Mouse (Mus musculus) c-Kit-negative CD71-positive TER-119-positive erythroid progenitor cells, embryonic 14.5 days (primary cell): Measurements from ENCODE around the gene Phb2.

Experiments
- DNase-seq: peaks from one replicate; pipeline ENCODE4 v3.0.0-alpha.2; 2013; ENCODE audit warnings: low read depth, low spot score

The Phb2 gene

DNA sequence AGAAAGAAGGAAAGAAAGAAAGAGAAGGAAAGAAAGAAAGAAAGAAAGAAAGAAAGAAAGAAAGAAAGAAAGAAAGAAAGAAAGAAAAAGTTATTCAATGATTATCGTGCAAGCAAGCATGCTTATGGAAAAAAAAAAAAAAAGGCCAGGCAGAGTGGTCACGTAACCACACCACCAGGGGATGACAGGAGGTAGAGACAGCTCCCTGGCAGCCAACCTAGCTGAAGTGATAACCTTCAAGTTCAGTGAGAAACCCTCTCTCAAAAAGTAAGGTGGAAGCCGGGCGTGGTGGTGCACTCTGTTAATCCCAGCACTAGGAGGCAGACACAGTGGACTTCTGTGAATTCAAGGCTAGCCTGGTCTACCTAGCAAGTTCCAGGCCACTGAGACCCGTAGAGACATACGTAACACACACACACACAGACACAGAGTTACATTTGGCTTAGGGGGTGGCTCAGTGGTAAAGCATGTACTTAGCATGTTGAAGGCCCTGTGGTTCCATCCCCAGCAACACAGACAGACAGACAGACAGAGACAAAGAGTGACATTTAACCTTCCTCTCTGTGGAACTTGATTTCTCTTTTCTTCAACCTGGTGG lies 10.8 kb downstream of the Phb2 start:
- DNase-seq = no peak

GRCm38 (mm10) chr6:124723541-124723940 lies 11.4 kb downstream of the Phb2 start:
- no peak for DNase-seq

- no peak for DNase-seq
Observed at GRCm38 (mm10) chr6:124724472-124724871, 12.3 kb downstream of the Phb2 start.

DNA sequence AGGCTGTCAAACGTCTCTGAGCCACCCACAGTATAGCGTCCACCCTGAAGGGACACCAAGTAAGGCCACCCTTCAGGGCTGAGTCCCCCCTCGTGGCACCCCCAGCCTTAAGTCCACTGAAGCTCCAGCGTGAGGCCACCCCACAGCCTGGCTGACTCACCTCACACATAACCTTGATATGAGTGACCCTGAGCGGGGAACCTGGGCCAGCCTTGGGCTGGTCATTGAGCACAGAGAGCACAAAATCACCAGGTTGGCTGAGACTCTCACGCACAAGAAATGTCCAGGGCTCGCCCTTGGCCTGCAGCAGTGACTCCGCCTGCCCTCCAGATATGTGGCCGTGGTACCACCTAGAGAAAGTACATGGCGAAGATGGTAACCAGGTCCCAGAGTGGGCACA lies 16.5 kb downstream of the Phb2 start:
- DNase-seq = no peak

GRCm38 (mm10) chr6:124729850-124730705 lies 17.9 kb downstream of the Phb2 start:
- no peak for DNase-seq

DNA sequence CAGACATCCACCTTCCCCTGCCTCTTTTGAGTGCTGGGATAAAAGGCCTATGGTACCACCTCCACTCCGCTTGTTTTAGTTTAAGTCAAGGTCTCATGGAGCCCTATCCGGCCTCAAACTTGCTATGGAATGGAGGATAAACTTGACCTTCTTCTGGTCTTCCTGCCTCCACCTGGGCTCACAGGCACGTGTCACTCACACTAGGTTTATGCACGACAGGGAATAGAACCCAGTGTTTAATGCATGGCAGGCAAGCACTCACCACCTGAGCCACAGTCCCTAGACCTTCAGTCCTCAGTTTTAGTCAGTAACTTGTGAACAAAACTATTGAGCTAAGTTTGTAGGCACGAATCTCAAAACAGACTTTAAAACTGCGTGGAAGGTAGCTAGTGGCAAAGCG lies 18.9 kb downstream of the Phb2 start:
- DNase-seq = no peak

DNA sequence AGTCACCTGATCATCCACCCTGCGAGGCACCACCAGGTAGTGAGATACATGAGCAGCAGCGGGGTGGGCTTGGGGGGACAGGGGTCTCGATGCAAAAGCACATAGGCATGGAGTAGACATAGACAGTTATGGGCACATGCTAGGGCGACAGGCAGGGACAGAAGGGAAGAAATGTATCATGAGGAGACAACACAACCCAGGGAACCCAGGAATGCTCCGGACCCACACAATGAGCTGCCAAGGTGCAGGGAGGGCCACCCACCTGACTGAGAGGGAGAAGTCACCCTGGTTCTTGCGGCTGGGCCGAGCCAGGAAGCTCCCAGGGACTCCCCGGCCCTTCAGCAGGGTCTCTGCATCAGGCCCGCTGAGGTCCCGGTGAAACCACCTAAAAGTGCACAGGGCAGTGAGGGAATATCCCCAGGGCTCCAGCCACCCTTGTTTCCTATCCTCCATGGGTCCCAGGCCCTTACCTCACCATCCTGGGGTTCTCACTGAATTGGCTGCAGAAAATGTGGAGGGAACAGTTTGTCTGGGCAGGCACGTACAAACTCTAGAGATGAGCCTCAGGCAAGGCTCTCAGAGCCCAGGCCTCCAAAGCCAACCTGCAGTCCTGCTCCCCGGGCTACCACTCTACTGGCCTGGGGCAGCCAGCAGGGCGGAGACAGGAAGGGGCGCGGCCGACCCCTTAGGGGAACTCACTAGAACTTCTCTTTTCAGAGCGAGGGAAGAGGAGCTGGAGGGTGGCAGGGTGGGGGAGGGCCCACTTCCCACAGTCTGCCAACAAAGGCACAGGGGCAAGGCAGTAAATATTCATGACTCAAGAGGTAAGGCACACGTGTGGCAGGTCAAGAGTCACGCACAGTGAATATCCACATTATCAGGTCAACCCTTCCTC lies 20.6 kb downstream of the Phb2 start:
- DNase-seq = no peak

GRCm38 (mm10) chr6:124734417-124734816 lies 22.3 kb downstream of the Phb2 start:
- no peak for DNase-seq

DNA sequence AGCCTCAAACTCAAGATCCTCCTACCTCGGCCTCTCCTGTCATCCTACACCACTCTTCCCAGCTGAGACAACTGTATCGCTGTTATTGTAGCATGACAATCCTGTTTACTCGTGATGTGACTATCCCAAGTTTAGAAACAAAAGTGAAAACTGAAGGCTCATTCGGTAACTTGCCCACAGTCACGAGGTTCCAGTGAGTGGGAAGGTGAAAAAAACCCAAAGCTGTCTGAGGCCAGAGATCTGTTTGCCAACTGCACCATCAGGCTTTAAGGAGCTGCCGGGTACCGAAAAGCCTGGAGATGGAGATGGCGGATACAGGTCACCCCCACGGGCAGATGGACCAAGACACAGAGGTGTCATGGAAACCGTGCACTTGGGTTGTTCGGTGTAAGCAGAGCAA lies 24.9 kb downstream of the Phb2 start:
- no peak for DNase-seq

GRCm38 (mm10) chr6:124738511-124739023 lies 26.4 kb downstream of the Phb2 start, which contains the start of gene Ptpn6:
Gene Ptpn6, minus strand, starts transcription at chr6:124738714.
- no peak for DNase-seq

DNA sequence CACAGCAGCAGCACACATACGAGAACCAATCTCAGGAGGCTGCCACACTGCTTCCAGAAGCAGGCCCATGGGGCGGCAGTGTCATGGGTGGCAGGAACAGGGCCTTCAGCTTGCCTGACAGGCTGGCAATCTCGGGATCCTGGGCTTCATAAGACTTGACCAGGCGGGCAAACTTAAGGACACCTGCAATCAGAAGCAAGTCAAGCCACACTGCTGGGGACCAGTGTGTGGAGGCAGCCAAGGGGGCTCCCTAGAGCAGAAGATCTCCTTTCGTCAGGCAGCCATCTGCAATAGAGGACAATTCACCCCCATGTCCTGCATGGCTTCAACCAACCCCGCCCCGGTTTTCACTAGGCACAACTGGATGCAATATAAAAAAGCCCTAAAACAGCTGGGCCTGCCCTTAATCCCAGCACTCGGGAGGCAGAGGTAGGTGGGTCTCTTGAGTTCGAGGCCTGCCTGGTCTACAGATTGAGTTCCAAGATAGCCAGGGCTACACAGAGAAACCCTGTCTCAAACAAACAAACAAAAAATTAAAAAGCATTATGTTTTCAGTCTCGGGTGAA lies 27.2 kb downstream of the Phb2 start:
- no peak for DNase-seq

GRCm38 (mm10) chr6:124740211-124740887 lies 28.2 kb downstream of the Phb2 start:
- DNase-seq = no peak

- DNase-seq = peak; percentile 72
Observed at GRCm38 (mm10) chr6:124740888-124741761, 29.0 kb downstream of the Phb2 start, which contains the start of gene Grcc10. Gene Grcc10, minus strand, starts transcription at chr6:124741374.

DNA sequence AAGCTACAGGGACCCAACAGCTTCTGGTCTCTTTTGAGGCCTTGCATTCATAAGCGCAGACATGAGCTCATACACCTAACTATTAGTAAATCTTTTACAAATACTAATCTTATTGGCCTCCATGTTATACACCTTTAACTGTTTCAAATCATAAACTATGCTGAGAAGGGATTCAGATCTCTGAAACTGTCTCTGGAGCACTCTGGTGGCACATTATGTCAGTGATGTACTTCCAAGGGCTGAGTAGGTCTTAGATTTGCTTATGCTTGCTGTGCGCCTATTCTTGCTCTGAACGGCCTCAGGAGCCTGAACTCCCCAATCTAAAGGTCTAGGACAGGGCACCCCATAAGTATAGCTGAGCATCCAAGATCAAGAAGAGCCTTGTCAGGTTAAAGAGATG lies 29.7 kb downstream of the Phb2 start:
- DNase-seq = no peak

DNA sequence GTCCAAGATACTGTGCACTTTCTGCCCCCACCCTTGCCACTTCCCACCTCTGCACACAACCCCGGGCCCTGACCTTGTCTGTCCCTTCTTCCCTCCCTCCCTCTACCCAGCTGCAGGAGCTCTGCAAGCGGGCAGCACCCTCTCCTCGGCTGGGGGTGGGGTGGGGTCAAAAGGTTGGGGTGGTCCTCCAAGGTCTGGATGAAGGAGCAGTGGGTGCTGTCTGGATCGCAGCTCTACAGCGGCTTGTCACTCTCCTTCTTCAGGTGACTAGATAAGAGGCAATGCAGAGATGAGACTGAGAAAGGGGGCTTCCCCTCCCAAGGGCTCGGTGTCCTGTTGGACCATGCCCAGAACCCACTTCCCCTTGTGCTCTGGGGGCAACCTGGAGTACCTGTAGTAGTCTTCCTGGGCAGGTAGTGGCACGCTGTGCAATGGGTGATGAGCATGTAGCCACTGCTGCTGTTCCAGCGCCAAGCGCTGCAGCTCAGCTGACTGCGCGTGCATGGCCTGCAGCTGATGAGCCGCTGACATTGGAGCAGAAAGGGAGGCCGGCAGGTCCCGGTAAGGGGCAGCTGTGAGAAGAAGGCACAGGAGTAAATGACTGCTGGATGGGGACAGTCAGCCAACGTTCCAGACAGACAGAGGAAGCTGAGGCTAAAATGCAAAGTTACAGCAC lies 30.8 kb downstream of the Phb2 start:
- DNase-seq = no peak

DNA sequence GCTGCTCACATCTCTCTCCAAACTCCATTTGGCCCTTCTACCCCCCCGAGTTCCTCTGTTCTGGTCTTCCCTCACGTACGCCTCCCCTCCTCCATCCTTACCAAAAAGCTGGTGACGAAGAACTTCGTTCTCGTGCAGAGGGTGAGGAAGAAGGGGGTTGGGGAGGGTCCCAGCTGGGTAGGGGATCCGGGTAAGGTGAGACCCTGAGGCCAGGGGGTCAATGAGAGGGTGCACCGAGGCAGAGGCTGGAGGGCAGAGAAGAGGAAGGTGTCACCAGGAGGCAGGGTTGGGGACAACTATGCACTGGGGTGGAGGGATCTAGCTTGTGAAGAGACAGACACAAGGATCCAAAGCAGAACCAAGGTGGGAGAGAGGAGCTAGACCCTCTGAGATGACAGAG lies 31.5 kb downstream of the Phb2 start:
- no peak for DNase-seq

- no peak for DNase-seq
Observed at GRCm38 (mm10) chr6:124744755-124745321, 32.7 kb downstream of the Phb2 start.

- DNase-seq = peak; percentile 82
Observed at GRCm38 (mm10) chr6:124745490-124746295, 33.6 kb downstream of the Phb2 start.
